Mouse (Mus musculus): ENCODE data around the gene BC048679. TPM values are rescaled to one million over a fixed set of nuclear protein-coding genes. Genes with fewer than 3 reads are reported as not detected.
A peak's percentile ranks its signal among the peaks of the same experiment; 100 is the strongest.
"Not testable (repeated sequence)": the region's sequence is repeated elsewhere in the genome, so short reads cannot be mapped to it uniquely, and the experiment has no call there.

BC048679 gene
- polyA plus RNA-seq, 1 experiment from 2014 or later = not detected

DNA sequence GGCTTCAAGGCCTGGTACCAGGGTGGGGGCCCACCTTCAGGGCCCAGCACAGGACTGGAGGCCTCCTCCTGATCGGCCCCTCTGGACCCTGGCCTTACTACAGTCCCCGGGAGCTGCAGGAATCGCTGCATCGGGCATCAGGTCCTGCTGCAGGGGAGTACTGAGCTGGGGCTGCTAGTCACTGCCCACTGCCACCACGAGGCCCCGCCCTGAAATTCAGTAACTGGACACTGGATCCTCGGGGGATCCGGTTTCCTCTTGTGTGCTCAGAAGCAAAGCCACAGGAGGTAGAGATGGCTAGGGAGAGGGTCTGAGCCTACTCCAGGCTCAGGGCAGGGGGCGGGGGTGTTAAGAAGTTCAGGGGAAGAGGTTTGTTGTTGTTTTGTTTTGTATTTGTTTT is 8.4 kb downstream of the BC048679 start:
- H3K36me3 ChIP-seq (ENCODE audit: control insufficient read depth, insufficient read depth, low read length) = peaks cover 2% of the 10 kb centered on the region
- H3K27me3 ChIP-seq (replicated peaks; ENCODE audit: control insufficient read depth, insufficient read depth, low read length) = no peaks in the 10 kb centered on the region
- peaks cover 12% of the 10 kb centered on the region for H3K4me1 ChIP-seq (ENCODE audit: control insufficient read depth, insufficient read depth, low read length)
- no peak for DNase-seq (ENCODE audit: low spot score)
- no peak overlapping the region for H3K9ac ChIP-seq (ENCODE audit: low read length)
- H3K27ac ChIP-seq (ENCODE audit: low read depth, low read length) = no peak overlapping the region
- WGBS = 5% methylated on average over 9 of the region's 9 CpGs
- H3K4me3 ChIP-seq (ENCODE audit: low read depth, low read length) = no peak overlapping the region
- no peaks in the 10 kb centered on the region for H3K9me3 ChIP-seq (replicated peaks; ENCODE audit: control insufficient read depth, low read length)
- no peak for ATAC-seq
- H3K4me2 ChIP-seq (ENCODE audit: low read length) = no peak overlapping the region

DNA sequence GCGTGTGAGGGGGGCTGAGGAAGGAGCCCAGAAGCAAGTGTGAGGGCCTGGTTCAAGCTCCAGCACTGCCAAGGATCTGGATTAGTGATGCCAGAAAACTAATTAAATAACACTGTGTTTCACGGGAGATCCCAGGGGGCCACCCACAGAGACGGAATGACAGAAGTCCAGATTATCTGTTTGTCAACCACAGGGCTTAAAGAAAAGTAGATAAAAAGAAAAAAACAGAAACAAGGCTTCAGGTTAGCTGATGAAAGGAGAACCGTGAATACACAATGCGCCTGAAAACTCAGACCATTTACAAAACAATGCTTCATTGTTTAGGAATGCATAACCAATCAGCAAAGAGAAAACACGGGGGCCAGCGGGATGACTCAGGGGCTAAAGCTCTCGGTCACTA is 17.3 kb downstream of the BC048679 start:
- no peaks in the 10 kb centered on the region for H3K4me1 ChIP-seq (ENCODE audit: control insufficient read depth, insufficient read depth, low read length)
- no peak for ATAC-seq
- H3K9ac ChIP-seq (ENCODE audit: low read length) = no peak overlapping the region
- no peaks in the 10 kb centered on the region for H3K9me3 ChIP-seq (replicated peaks; ENCODE audit: control insufficient read depth, low read length)
- peak; percentile 42 for DNase-seq (ENCODE audit: low spot score)
- H3K36me3 ChIP-seq (ENCODE audit: control insufficient read depth, insufficient read depth, low read length) = peaks cover 17% of the 10 kb centered on the region
- H3K27me3 ChIP-seq (replicated peaks; ENCODE audit: control insufficient read depth, insufficient read depth, low read length) = peaks cover 10% of the 10 kb centered on the region; the same call in 1 of the 2 replicates
- H3K4me3 ChIP-seq (ENCODE audit: low read depth, low read length) = no peak overlapping the region
- no peak overlapping the region for H3K4me2 ChIP-seq (ENCODE audit: low read length)
- no peak overlapping the region for H3K27ac ChIP-seq (ENCODE audit: low read depth, low read length)
- WGBS = under 1% methylated on average over 8 of the region's 8 CpGs

DNA sequence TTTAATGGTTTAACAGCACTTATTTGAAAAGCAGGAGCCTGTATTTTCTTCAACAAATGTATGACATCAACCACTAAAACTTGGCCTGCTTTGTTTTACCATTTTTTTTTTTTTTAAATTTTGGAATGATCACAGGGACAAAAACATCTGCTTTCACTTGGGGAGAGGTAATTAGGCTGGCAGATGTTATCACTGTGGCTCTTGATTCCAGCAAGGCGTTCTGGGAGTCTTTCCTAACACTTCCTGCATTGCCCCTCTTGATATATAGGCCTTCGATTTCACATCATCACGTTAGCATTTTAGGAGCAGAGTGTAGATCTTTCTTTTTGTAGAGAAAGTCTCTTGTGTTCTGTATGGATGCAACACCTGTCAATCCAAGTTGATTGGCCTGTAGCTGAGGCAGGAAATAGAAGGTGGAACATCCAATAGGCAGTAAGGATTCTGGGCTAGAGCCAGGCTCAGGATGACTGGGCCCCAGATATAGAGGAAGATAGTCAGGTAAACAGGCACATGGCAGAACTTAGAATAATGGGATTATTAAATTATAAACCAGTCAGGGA is 18.5 kb downstream of the BC048679 start:
- H3K27ac ChIP-seq (ENCODE audit: low read depth, low read length) = no peak overlapping the region
- ATAC-seq (no peak), DNase-seq (ENCODE audit: low spot score) (no peak)
- no peaks in the 10 kb centered on the region for H3K4me1 ChIP-seq (ENCODE audit: control insufficient read depth, insufficient read depth, low read length)
- H3K9me3 ChIP-seq (replicated peaks; ENCODE audit: control insufficient read depth, low read length) = no peaks in the 10 kb centered on the region
- WGBS = 74% methylated on average over 3 of the region's 3 CpGs
- no peak overlapping the region for H3K9ac ChIP-seq (ENCODE audit: low read length)
- H3K4me3 ChIP-seq (ENCODE audit: low read depth, low read length) = no peak overlapping the region
- H3K4me2 ChIP-seq (ENCODE audit: low read length) = no peak overlapping the region
- H3K27me3 ChIP-seq (replicated peaks; ENCODE audit: control insufficient read depth, insufficient read depth, low read length) = peaks cover 10% of the 10 kb centered on the region; the same call in 1 of the 2 replicates
- H3K36me3 ChIP-seq (ENCODE audit: control insufficient read depth, insufficient read depth, low read length) = peaks cover 14% of the 10 kb centered on the region

DNA sequence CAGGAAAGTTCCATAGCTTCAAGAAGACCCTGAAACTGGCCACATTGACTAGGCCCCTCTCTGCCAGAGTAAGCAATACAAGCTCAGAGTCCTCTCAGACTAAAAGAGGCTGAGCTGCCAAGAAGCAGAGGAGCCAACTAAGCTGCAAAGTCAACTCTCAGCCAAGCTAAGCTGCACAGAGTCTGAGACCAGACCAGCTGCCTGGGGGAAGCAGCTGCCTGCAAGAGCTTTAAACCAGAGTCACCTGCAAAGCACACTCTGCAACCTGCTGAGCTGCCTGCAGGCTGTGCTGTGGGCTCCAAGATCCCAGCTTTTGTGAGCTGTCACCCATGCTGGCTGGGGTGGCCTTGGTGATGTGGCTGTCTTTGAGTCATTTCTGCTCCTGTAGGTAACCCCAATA is 19.8 kb downstream of the BC048679 start:
- H3K27me3 ChIP-seq (replicated peaks; ENCODE audit: control insufficient read depth, insufficient read depth, low read length) = peaks cover 10% of the 10 kb centered on the region; the same call in 1 of the 2 replicates
- not testable (repeated sequence) for H3K9ac ChIP-seq (ENCODE audit: low read length); ATAC-seq; H3K27ac ChIP-seq (ENCODE audit: low read depth, low read length); H3K9me3 ChIP-seq (replicated peaks; ENCODE audit: control insufficient read depth, low read length); H3K4me1 ChIP-seq (ENCODE audit: control insufficient read depth, insufficient read depth, low read length); H3K36me3 ChIP-seq (ENCODE audit: control insufficient read depth, insufficient read depth, low read length); DNase-seq (ENCODE audit: low spot score); H3K4me3 ChIP-seq (ENCODE audit: low read depth, low read length); H3K4me2 ChIP-seq (ENCODE audit: low read length)

DNA sequence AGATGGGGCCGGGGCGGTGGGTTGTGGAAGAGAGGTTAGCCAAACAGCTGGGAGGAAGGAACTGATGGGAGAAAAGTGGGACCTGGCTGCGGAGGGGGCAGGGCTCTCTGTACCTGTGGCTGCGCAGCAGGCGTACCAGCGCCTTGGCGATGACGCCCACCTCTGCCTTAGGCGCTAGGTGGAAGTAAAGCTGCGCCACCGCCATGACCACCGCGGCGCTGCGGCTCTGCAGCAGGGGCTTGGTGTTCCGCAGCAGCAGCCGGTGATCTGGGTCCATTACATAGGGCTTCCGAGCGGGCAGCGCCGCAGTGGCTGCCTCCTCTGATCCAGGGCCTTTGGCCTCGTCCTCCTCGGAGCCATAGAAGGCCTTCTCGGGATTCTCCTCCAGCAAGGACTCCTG is 21.2 kb downstream of the BC048679 start:
- Histone ChIP-seq H3K36me3 (ENCODE audit: control insufficient read depth, insufficient read depth, low read length) (peaks cover 14% of the 10 kb centered on the region; the same call in 1 of the 2 replicates), H3K27ac (ENCODE audit: low read depth, low read length) (no peak overlapping the region), H3K4me2 (ENCODE audit: low read length) (peak overlapping the region; percentile 3; the same call in 1 of the 2 replicates), H3K4me1 (ENCODE audit: control insufficient read depth, insufficient read depth, low read length) (no peaks in the 10 kb centered on the region), H3K9me3 (replicated peaks; ENCODE audit: control insufficient read depth, low read length) (no peaks in the 10 kb centered on the region), H3K9ac (ENCODE audit: low read length) (no peak overlapping the region), H3K4me3 (ENCODE audit: low read depth, low read length) (no peak overlapping the region), H3K27me3 (replicated peaks; ENCODE audit: control insufficient read depth, insufficient read depth, low read length) (peaks cover 10% of the 10 kb centered on the region; the same call in 1 of the 2 replicates)
- 5% methylated on average over 24 of the region's 24 CpGs for WGBS
- ATAC-seq (peak; percentile 63; the same call in 1 of the 2 replicates), DNase-seq (ENCODE audit: low spot score) (no peak)

DNA sequence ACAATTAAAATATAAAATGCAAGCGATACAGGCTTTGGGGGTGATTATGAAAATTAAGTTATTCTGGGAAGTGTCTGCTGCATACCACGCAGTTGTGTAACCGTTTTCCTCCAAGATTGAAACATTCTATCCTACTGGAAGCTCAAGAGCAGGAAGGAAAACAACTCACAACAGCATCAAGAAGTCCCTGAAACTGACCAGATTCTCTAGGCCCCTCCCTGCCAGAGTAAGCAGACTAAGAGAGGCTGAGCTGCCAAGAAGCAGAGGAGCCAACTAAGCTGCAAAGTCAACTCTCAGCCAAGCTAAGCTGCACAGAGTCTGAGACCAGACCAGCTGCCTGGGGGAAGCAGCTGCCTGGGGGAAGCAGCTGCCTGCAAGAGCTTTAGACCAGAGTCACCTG is 22.9 kb downstream of the BC048679 start:
- no peak for ATAC-seq
- Histone ChIP-seq H3K4me2 (ENCODE audit: low read length) (no peak overlapping the region), H3K9ac (ENCODE audit: low read length) (no peak overlapping the region), H3K4me3 (ENCODE audit: low read depth, low read length) (no peak overlapping the region), H3K27me3 (replicated peaks; ENCODE audit: control insufficient read depth, insufficient read depth, low read length) (peaks cover 10% of the 10 kb centered on the region; the same call in 1 of the 2 replicates), H3K9me3 (replicated peaks; ENCODE audit: control insufficient read depth, low read length) (no peaks in the 10 kb centered on the region), H3K36me3 (ENCODE audit: control insufficient read depth, insufficient read depth, low read length) (peaks cover 27% of the 10 kb centered on the region), H3K27ac (ENCODE audit: low read depth, low read length) (no peak overlapping the region), H3K4me1 (ENCODE audit: control insufficient read depth, insufficient read depth, low read length) (no peaks in the 10 kb centered on the region)
- DNase-seq (ENCODE audit: low spot score) = no peak
- 82% methylated on average over 3 of the region's 3 CpGs for WGBS

DNA sequence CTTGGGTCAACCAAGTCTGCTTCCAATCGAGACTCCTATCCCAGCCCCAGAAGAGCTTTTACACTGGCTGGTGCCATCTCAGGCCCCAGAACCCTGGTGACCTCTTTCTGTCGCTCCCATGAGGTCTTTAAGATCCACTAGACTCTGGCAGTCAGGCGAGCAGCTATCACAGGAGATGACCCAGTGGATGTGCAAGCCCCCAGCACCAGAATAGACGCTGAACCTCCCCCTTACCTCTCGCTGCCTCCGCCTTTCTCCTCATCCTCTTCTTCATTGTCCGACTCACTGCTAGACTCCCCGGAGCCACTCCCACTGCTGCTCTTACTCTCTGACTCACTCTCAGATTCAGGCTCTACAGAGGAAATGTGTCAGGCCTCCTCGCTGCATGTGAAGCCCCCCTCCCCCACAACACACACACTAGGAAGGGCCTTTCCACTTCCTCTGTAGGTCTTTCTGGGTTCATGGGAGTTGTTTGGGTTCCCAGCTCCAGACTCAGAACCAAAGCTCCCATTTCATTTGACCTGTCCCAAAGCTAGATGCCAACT is 33.1 kb downstream of the BC048679 start:
- WGBS = 77% methylated on average over 9 of the region's 9 CpGs
- H3K4me3 ChIP-seq (ENCODE audit: low read depth, low read length) = no peak overlapping the region
- no peaks in the 10 kb centered on the region for H3K27me3 ChIP-seq (replicated peaks; ENCODE audit: control insufficient read depth, insufficient read depth, low read length)
- ATAC-seq (no peak), DNase-seq (ENCODE audit: low spot score) (no peak)
- no peak overlapping the region for H3K4me2 ChIP-seq (ENCODE audit: low read length)
- H3K36me3 ChIP-seq (ENCODE audit: control insufficient read depth, insufficient read depth, low read length) = peaks cover 40% of the 10 kb centered on the region
- H3K9me3 ChIP-seq (replicated peaks; ENCODE audit: control insufficient read depth, low read length) = no peaks in the 10 kb centered on the region
- no peak overlapping the region for H3K9ac ChIP-seq (ENCODE audit: low read length)
- H3K27ac ChIP-seq (ENCODE audit: low read depth, low read length) = no peak overlapping the region
- no peaks in the 10 kb centered on the region for H3K4me1 ChIP-seq (ENCODE audit: control insufficient read depth, insufficient read depth, low read length)

DNA sequence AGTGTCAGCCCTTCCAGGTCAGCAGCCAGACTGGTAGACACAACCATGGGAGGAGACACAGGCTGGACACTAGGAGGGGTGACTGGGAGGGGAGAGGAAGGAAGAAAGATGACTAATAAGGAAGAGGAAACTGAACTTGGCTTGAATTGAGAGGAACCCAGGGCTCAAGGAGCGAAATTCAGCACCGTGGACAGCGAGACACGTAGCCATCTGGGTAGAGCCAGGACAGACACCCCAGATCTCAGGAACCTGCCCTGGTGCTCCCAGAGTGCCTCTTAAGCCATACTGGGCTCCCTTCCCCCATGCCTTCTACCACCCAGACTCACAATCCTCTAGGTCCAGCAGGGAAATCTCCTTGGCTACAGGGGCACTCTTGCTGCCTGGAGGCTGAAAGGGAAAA is 34.0 kb downstream of the BC048679 start:
- no peaks in the 10 kb centered on the region for H3K4me1 ChIP-seq (ENCODE audit: control insufficient read depth, insufficient read depth, low read length)
- no peak overlapping the region for H3K27ac ChIP-seq (ENCODE audit: low read depth, low read length)
- DNase-seq (ENCODE audit: low spot score) (no peak), ATAC-seq (no peak)
- no peak overlapping the region for H3K4me2 ChIP-seq (ENCODE audit: low read length)
- H3K27me3 ChIP-seq (replicated peaks; ENCODE audit: control insufficient read depth, insufficient read depth, low read length) = no peaks in the 10 kb centered on the region
- H3K36me3 ChIP-seq (ENCODE audit: control insufficient read depth, insufficient read depth, low read length) = peaks cover 40% of the 10 kb centered on the region
- H3K9me3 ChIP-seq (replicated peaks; ENCODE audit: control insufficient read depth, low read length) = no peaks in the 10 kb centered on the region
- H3K4me3 ChIP-seq (ENCODE audit: low read depth, low read length) = no peak overlapping the region
- H3K9ac ChIP-seq (ENCODE audit: low read length) = no peak overlapping the region
- WGBS = 7% methylated on average over 4 of the region's 4 CpGs

DNA sequence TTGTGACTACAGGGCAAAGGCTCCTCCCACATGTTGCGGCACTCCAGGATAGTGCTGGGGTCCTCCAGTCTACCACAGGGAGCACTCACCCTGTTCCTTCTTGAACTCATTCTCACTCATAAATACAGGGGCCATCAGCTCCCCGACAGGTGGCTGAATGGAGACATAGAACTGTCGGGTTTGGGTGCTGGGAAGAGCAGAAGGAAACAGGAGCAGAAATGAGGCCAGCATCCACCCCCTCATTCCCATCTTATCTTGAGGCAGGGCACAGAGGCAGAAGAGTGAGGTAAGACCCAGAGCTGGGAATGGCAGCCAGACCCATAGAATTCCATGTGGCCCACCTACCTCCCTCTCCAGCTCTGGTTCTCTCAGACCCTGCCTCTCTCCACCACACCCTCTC is 35.3 kb downstream of the BC048679 start:
- no peak overlapping the region for H3K9ac ChIP-seq (ENCODE audit: low read length)
- no peaks in the 10 kb centered on the region for H3K9me3 ChIP-seq (replicated peaks; ENCODE audit: control insufficient read depth, low read length)
- peaks cover 40% of the 10 kb centered on the region for H3K36me3 ChIP-seq (ENCODE audit: control insufficient read depth, insufficient read depth, low read length)
- H3K4me3 ChIP-seq (ENCODE audit: low read depth, low read length) = no peak overlapping the region
- H3K27me3 ChIP-seq (replicated peaks; ENCODE audit: control insufficient read depth, insufficient read depth, low read length) = 0 out of 2 replicates have a peak, but pooled peaks cover 7% of the 10 kb centered on the region
- WGBS = 75% methylated on average over 3 of the region's 3 CpGs
- DNase-seq (ENCODE audit: low spot score) (no peak), ATAC-seq (no peak)
- no peak overlapping the region for H3K27ac ChIP-seq (ENCODE audit: low read depth, low read length)
- no peak overlapping the region for H3K4me2 ChIP-seq (ENCODE audit: low read length)
- H3K4me1 ChIP-seq (ENCODE audit: control insufficient read depth, insufficient read depth, low read length) = no peaks in the 10 kb centered on the region
